Mouse (Mus musculus) megakaryocyte, embryonic 14.5 days (primary cell): Measurements from ENCODE around the gene Cfap73.

ENCODE experiments used
- FLI1 ChIP-seq: IDR thresholded peaks from 2 replicates; pipeline ENCODE4 v1.6.1; 2012; ENCODE audit warnings: low read length, inconsistent platforms, mixed read lengths
- GATA1 ChIP-seq: IDR thresholded peaks from 3 replicates; pipeline ENCODE4 v1.6.1; 2012; ENCODE audit warnings: mixed read lengths, low read length, inconsistent platforms, borderline replicate concordance

DNA sequence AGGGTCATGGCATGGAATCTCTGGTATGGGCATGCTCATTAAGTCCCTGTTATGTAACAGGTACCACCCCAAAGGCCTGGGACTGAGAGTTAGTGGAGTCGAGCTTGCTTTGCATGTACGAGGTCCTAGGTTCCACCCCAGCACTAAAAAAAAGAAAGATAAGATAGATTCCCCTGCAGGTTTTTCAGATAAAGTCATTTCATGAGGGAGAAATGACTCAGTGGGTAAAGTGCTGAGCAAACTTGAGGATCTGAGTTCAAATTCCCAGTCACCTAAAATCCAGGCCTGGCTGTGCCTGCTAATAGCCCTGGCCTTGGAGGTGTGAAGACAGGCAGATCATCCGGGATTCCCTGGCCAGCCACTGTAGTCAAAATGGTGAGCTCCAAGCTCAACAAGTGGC, 37.8 kb upstream of the Cfap73 start:
- no peak for TF ChIP-seq FLI1
- TF ChIP-seq GATA1 = no peak
